Mouse (Mus musculus): ENCODE data around the gene Hk3. TPM values are rescaled to one million over a fixed set of nuclear protein-coding genes. Genes with fewer than 3 reads are reported as not detected.

The Hk3 gene
- total and polyA plus RNA-seq, 3 experiments = 0.02 to 0.11 TPM; not detected in 1

GRCm38 (mm10) chr13:55000433-55000832, 20.8 kb downstream of the Hk3 start:
- DNase-seq (ENCODE audit: low spot score) = no peak
- Histone ChIP-seq H3K36me3 (replicated peaks) (no peaks in the 10 kb centered on the region), H3K27me3 (ENCODE audit: insufficient read depth, low read length) (peaks cover 3% of the 10 kb centered on the region; the same call in 1 of the 2 replicates)

GRCm38 (mm10) chr13:54997568-54997967, 23.6 kb downstream of the Hk3 start:
- no peaks in the 10 kb centered on the region for H3K9me3 ChIP-seq (replicated peaks)
- ATAC-seq (ENCODE audit: extremely low read depth, insufficient number of reproducible peaks, low FRiP score, poor library complexity, severe bottlenecking) (no peak), DNase-seq (ENCODE audit: low spot score) (no peak)
- H3K4me3 ChIP-seq (ENCODE audit: low read depth, low read length) = no peak overlapping the region
- TF ChIP-seq TAL1 (conservative IDR thresholded peaks at IDR 0.05; ENCODE audit: low read depth, low read length) (no peak), POLR2AphosphoS5 (IDR thresholded peaks at IDR 0.05; ENCODE audit: insufficient replicate concordance, low read depth, low read length) (no peak), GATA1 (IDR thresholded peaks at IDR 0.05; ENCODE audit: borderline replicate concordance, low read length) (no peak), CTCF (IDR thresholded peaks at IDR 0.05; ENCODE audit: low read depth, low read length) (no peak), GATA2 (IDR thresholded peaks at IDR 0.05; ENCODE audit: borderline replicate concordance, low read depth, low read length) (no peak)
- H3K36me3 ChIP-seq (replicated peaks) = no peaks in the 10 kb centered on the region
- H3K27me3 ChIP-seq (ENCODE audit: insufficient read depth, low read length) = peaks cover 5% of the 10 kb centered on the region; the same call in 1 of the 2 replicates
- no peaks in the 10 kb centered on the region for H3K4me1 ChIP-seq (ENCODE audit: insufficient read depth, low read depth, low read length)

More at GRCm38 (mm10) chr13:55000433-55000832, 20.8 kb downstream of the Hk3 start:
- ATAC-seq (ENCODE audit: extremely low read depth, insufficient number of reproducible peaks, low FRiP score, poor library complexity, severe bottlenecking) = no peak
- TF ChIP-seq GATA1 (IDR thresholded peaks at IDR 0.05; ENCODE audit: borderline replicate concordance, low read length) = no peak
- no peak for TF ChIP-seq CTCF (IDR thresholded peaks at IDR 0.05; ENCODE audit: low read depth, low read length)
- TF ChIP-seq POLR2AphosphoS5 (IDR thresholded peaks at IDR 0.05; ENCODE audit: insufficient replicate concordance, low read depth, low read length) = no peak
- no peak for TF ChIP-seq TAL1 (conservative IDR thresholded peaks at IDR 0.05; ENCODE audit: low read depth, low read length)
- TF ChIP-seq GATA2 (IDR thresholded peaks at IDR 0.05; ENCODE audit: borderline replicate concordance, low read depth, low read length) = no peak
- H3K4me1 ChIP-seq (ENCODE audit: insufficient read depth, low read depth, low read length) = no peaks in the 10 kb centered on the region
- H3K9me3 ChIP-seq (replicated peaks) = no peaks in the 10 kb centered on the region
- no peak overlapping the region for H3K4me3 ChIP-seq (ENCODE audit: low read depth, low read length)

DNA sequence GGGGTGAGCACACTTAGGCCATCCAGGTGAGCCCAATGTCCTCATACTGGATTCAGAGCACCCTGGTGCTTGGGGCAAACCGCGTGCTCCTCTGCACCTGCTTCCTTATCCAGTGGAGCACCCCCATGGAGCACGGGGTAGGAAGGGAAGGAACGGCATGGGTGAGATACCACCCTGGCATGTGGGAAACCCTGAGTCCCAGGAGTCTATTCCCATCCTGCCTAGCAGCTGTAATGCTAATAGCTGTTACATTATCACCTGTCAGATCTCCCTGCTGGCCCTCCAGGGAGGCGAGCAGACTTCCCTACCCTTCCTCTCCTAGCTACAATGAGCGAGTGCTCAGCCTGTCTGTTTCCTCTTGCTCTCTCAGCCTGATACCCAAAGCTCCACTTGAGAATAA, 26.0 kb downstream of the Hk3 start:
- Histone ChIP-seq H3K4me1 (ENCODE audit: insufficient read depth, low read depth, low read length) (no peaks in the 10 kb centered on the region), H3K9me3 (replicated peaks) (no peaks in the 10 kb centered on the region), H3K27me3 (ENCODE audit: insufficient read depth, low read length) (peaks cover 13% of the 10 kb centered on the region; the same call in 1 of the 2 replicates), H3K36me3 (replicated peaks) (no peaks in the 10 kb centered on the region), H3K4me3 (ENCODE audit: low read depth, low read length) (no peak overlapping the region)
- ATAC-seq (ENCODE audit: extremely low read depth, insufficient number of reproducible peaks, low FRiP score, poor library complexity, severe bottlenecking) = no peak
- DNase-seq (ENCODE audit: low spot score) = no peak
- TF ChIP-seq CTCF (IDR thresholded peaks at IDR 0.05; ENCODE audit: low read depth, low read length) (no peak), POLR2AphosphoS5 (IDR thresholded peaks at IDR 0.05; ENCODE audit: insufficient replicate concordance, low read depth, low read length) (no peak), GATA1 (IDR thresholded peaks at IDR 0.05; ENCODE audit: borderline replicate concordance, low read length) (no peak), GATA2 (IDR thresholded peaks at IDR 0.05; ENCODE audit: borderline replicate concordance, low read depth, low read length) (no peak), TAL1 (conservative IDR thresholded peaks at IDR 0.05; ENCODE audit: low read depth, low read length) (no peak)

DNA sequence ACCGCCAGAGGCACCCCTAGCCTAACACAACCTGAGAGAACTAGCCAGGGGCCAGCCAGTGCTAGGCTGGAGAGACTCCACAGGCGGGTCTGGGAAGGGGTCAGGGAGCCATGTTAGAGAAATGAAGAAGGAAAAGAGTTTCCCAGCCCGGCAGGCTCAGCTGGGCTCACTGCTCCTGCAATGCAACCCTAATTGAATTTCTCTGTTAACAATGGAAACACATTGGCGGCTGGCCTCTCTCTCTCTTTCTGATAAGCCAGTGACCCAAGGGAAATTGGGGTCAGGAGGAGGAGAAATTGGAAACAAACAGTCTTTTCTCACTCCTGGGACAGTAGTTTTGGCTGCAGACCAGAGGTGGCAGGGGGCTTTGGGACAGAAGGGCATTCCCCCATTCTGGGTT, 26.6 kb downstream of the Hk3 start:
- ATAC-seq (ENCODE audit: extremely low read depth, insufficient number of reproducible peaks, low FRiP score, poor library complexity, severe bottlenecking) = no peak
- peaks cover 15% of the 10 kb centered on the region; the same call in 1 of the 2 replicates for H3K27me3 ChIP-seq (ENCODE audit: insufficient read depth, low read length)

GRCm38 (mm10) chr13:54992215-54992614, 29.0 kb downstream of the Hk3 start:
- no peaks in the 10 kb centered on the region for H3K36me3 ChIP-seq (replicated peaks)
- peaks cover 17% of the 10 kb centered on the region; the same call in 1 of the 2 replicates for H3K27me3 ChIP-seq (ENCODE audit: insufficient read depth, low read length)
- H3K4me3 ChIP-seq (ENCODE audit: low read depth, low read length) = no peak overlapping the region
- ATAC-seq (ENCODE audit: extremely low read depth, insufficient number of reproducible peaks, low FRiP score, poor library complexity, severe bottlenecking) (no peak), DNase-seq (ENCODE audit: low spot score) (no peak)
- TF ChIP-seq GATA2 (IDR thresholded peaks at IDR 0.05; ENCODE audit: borderline replicate concordance, low read depth, low read length) (no peak), GATA1 (IDR thresholded peaks at IDR 0.05; ENCODE audit: borderline replicate concordance, low read length) (no peak)
- H3K9me3 ChIP-seq (replicated peaks) = no peaks in the 10 kb centered on the region
- no peaks in the 10 kb centered on the region for H3K4me1 ChIP-seq (ENCODE audit: insufficient read depth, low read depth, low read length)

More for the DNA sequence above, 26.6 kb downstream of the Hk3 start:
- H3K4me3 ChIP-seq (ENCODE audit: low read depth, low read length) = no peak overlapping the region
- H3K9me3 ChIP-seq (replicated peaks) = no peaks in the 10 kb centered on the region
- no peak for DNase-seq (ENCODE audit: low spot score)
- no peaks in the 10 kb centered on the region for H3K4me1 ChIP-seq (ENCODE audit: insufficient read depth, low read depth, low read length)
- TF ChIP-seq TAL1 (conservative IDR thresholded peaks at IDR 0.05; ENCODE audit: low read depth, low read length) = no peak
- no peak for TF ChIP-seq POLR2AphosphoS5 (IDR thresholded peaks at IDR 0.05; ENCODE audit: insufficient replicate concordance, low read depth, low read length)
- TF ChIP-seq GATA2 (IDR thresholded peaks at IDR 0.05; ENCODE audit: borderline replicate concordance, low read depth, low read length) = no peak
- TF ChIP-seq GATA1 (IDR thresholded peaks at IDR 0.05; ENCODE audit: borderline replicate concordance, low read length) = no peak
- H3K36me3 ChIP-seq (replicated peaks) = no peaks in the 10 kb centered on the region

DNA sequence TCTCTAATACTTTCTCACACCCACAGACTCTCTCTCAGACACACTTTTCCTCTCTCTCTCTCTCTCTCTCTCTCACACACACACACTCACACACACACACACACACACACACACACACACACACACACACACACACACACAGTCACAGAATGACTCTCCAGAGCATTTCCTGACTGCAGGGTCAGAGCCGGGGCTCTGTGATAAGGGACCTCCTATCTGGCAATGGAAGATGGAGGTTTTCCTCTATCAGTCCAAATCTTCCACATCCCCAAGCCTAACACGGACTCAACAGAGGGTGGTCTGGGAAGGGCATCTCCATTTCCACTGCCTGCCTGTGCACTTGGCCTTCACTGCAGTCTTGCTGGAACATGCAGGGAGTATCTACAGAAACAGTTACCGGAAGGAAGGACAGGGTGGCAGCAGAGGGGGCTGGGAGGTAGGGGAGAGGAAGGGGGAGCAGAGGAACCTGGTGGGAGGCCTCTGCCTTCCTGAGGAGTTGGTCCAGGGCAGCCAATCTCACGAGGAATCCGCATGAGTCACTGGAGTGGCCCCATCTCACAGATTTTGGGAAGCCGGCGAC, 32.9 kb downstream of the Hk3 start:
- ATAC-seq (ENCODE audit: extremely low read depth, insufficient number of reproducible peaks, low FRiP score, poor library complexity, severe bottlenecking) (no peak), DNase-seq (ENCODE audit: low spot score) (no peak)
- no peaks in the 10 kb centered on the region for H3K4me1 ChIP-seq (ENCODE audit: insufficient read depth, low read depth, low read length)
- H3K27me3 ChIP-seq (ENCODE audit: insufficient read depth, low read length) = peaks cover 19% of the 10 kb centered on the region; the same call in 1 of the 2 replicates
- no peak for TF ChIP-seq GATA1 (IDR thresholded peaks at IDR 0.05; ENCODE audit: borderline replicate concordance, low read length)
- no peak for TF ChIP-seq POLR2AphosphoS5 (IDR thresholded peaks at IDR 0.05; ENCODE audit: insufficient replicate concordance, low read depth, low read length)
- no peak for TF ChIP-seq TAL1 (conservative IDR thresholded peaks at IDR 0.05; ENCODE audit: low read depth, low read length)
- TF ChIP-seq GATA2 (IDR thresholded peaks at IDR 0.05; ENCODE audit: borderline replicate concordance, low read depth, low read length) = no peak
- no peak for TF ChIP-seq CTCF (IDR thresholded peaks at IDR 0.05; ENCODE audit: low read depth, low read length)
- H3K36me3 ChIP-seq (replicated peaks) = no peaks in the 10 kb centered on the region
- H3K4me3 ChIP-seq (ENCODE audit: low read depth, low read length) = no peak overlapping the region
- H3K9me3 ChIP-seq (replicated peaks) = no peaks in the 10 kb centered on the region

Measured in G1E (cell line).